Mouse (Mus musculus): ENCODE data around the gene Txnrd1. TPM values are rescaled to one million over a fixed set of nuclear protein-coding genes. Genes with fewer than 3 reads are reported as not detected.
A peak's percentile ranks its signal among the peaks of the same experiment; 100 is the strongest.

Txnrd1 gene
- polyA plus RNA-seq, 1 experiment from 2014 or later = 166 TPM

- ATAC-seq (ENCODE audit: low FRiP score, low read depth) = no peak
- WGBS = 87% methylated on average over 16 of the region's 16 CpGs
- Histone ChIP-seq H3K36me3 (peaks cover 73% of the 10 kb centered on the region), H3K4me1 (no peaks in the 10 kb centered on the region), H3K27me3 (replicated peaks) (no peaks in the 10 kb centered on the region), H3K27ac (no peak overlapping the region), H3K4me2 (replicated peaks) (no peak overlapping the region), H3K9me3 (no peaks in the 10 kb centered on the region), H3K9ac (no peak overlapping the region), H3K4me3 (no peak overlapping the region)
Observed at GRCm38 (mm10) chr10:82876076-82876796, 42.5 kb downstream of the Txnrd1 start.

- no peaks in the 10 kb centered on the region; the same call in 1 of the 2 replicates for H3K4me1 ChIP-seq
- 94% methylated on average over 6 of the region's 6 CpGs for WGBS
- no peak overlapping the region for H3K9ac ChIP-seq
- no peaks in the 10 kb centered on the region for H3K9me3 ChIP-seq
- no peak overlapping the region for H3K4me3 ChIP-seq
- no peaks in the 10 kb centered on the region for H3K27me3 ChIP-seq (replicated peaks)
- ATAC-seq (ENCODE audit: low FRiP score, low read depth) = no peak
- H3K36me3 ChIP-seq = peaks cover 94% of the 10 kb centered on the region
- H3K4me2 ChIP-seq (replicated peaks) = no peak overlapping the region
- no peak overlapping the region for H3K27ac ChIP-seq
Observed at GRCm38 (mm10) chr10:82887354-82887753, 53.6 kb downstream of the Txnrd1 start.

DNA sequence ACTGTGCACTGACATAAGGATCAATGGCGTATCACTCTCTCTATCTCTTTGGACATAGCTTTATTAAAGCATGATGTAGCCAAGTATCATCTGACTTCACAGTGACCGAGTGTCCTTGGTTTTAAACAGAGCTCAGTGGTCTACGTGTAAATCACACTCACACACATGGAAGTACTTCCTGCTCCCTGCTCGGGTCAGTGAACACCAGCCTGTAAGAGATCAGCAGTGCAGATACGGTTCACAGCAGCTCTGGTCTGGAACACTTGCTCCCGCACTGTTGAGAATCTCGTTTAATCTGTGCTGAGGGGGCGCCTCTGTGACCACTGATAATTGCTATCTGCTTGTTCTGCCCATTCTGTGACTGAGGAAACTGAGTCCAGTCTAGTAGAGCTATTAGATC, 54.8 kb downstream of the Txnrd1 start:
- H3K9me3 ChIP-seq = no peaks in the 10 kb centered on the region

GRCm38 (mm10) chr10:82889447-82889973, 55.8 kb downstream of the Txnrd1 start:
- ATAC-seq (ENCODE audit: low FRiP score, low read depth) = no peak
- Histone ChIP-seq H3K27ac (no peak overlapping the region), H3K4me3 (no peak overlapping the region), H3K4me2 (replicated peaks) (no peak overlapping the region), H3K27me3 (replicated peaks) (no peaks in the 10 kb centered on the region), H3K36me3 (peaks cover 91% of the 10 kb centered on the region), H3K9me3 (no peaks in the 10 kb centered on the region), H3K9ac (no peak overlapping the region), H3K4me1 (no peaks in the 10 kb centered on the region; the same call in 1 of the 2 replicates)
- WGBS = 83% methylated on average over 9 of the region's 9 CpGs

More for the DNA sequence above, 54.8 kb downstream of the Txnrd1 start:
- Histone ChIP-seq H3K27ac (no peak overlapping the region), H3K9ac (no peak overlapping the region), H3K4me2 (replicated peaks) (no peak overlapping the region), H3K4me3 (no peak overlapping the region), H3K4me1 (no peaks in the 10 kb centered on the region; the same call in 1 of the 2 replicates), H3K36me3 (peaks cover 94% of the 10 kb centered on the region), H3K27me3 (replicated peaks) (no peaks in the 10 kb centered on the region)
- ATAC-seq (ENCODE audit: low FRiP score, low read depth) = no peak
- 91% methylated on average over 8 of the region's 8 CpGs for WGBS

DNA sequence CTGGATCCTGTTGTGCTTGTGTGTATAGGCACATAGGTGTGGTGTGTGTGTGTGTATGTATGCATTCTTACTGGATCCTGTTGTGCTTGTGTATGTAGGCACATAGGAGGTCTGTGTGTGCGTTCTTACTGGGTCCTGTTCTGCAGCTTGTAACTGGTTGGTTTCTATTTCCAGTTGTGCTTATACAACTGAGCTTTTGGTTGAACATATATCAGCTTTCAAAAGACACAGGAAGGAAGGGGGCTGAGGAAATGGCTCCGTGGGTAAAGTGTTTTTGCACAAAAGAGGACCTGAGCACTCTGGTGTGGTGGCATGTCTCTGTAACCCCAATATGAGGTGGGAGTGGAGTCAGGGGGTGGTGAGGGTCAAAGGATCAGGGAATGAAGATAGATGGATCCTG, 57.2 kb downstream of the Txnrd1 start:
- Histone ChIP-seq H3K9me3 (no peaks in the 10 kb centered on the region), H3K27ac (no peak overlapping the region), H3K4me3 (no peak overlapping the region), H3K36me3 (peaks cover 90% of the 10 kb centered on the region), H3K9ac (no peak overlapping the region), H3K4me1 (no peaks in the 10 kb centered on the region; the same call in 1 of the 2 replicates), H3K27me3 (replicated peaks) (no peaks in the 10 kb centered on the region), H3K4me2 (replicated peaks) (no peak overlapping the region)
- ATAC-seq (ENCODE audit: low FRiP score, low read depth) = no peak
- 85% methylated on average over 2 of the region's 2 CpGs for WGBS

DNA sequence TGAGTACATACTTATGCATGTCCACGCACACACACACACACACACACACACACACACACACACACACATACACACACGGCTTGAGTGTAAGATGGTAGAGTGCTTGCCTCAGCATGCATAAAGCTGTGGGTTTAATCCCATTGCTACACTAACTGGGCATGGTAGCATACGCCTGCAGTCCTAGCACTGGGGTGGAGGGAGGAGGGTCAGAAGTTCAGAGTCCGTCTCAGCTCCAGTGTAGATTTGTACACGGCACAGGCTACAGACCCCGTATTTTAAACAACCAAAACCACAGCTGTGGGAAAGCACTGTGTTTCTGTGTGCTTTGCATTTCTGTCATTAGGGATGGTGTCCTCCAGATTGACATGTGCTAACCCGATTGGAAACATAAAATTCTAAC, 57.7 kb downstream of the Txnrd1 start:
- no peak for ATAC-seq (ENCODE audit: low FRiP score, low read depth)
- Histone ChIP-seq H3K9me3 (no peaks in the 10 kb centered on the region), H3K27me3 (replicated peaks) (no peaks in the 10 kb centered on the region), H3K4me3 (no peak overlapping the region), H3K4me1 (no peaks in the 10 kb centered on the region; the same call in 1 of the 2 replicates), H3K9ac (no peak overlapping the region), H3K36me3 (peaks cover 89% of the 10 kb centered on the region), H3K27ac (no peak overlapping the region), H3K4me2 (replicated peaks) (no peak overlapping the region)
- 82% methylated on average over 7 of the region's 7 CpGs for WGBS

DNA sequence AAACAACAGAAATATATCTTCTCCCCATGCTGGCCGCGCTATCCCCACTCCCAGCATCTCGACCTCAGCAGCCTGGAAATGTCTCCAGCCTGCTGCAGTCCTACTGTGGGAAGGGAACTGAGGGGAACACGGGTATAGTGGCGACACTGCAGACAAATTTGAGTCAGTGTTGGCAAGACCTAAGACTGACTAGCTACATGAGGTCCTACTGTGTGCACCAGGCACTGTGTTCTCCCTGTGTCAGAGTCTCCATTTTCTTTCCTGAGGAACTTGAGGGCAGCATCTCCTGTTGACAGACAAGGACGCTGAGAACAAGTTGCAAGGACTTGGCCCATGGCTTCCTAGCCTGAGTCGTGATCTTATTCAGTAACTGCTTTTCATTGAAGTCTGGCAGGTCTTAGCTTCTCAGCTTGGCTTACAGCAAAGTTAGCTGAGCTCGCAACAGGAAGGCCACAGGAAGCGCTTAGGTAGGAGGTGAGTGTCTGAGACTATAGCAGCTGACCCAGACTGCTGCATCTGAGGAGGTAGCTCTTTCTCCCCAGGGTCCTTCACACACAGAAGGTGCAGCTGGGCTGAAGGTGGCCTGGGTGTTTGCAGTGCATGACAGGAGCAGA, 58.8 kb downstream of the Txnrd1 start:
- WGBS = 92% methylated on average over 9 of the region's 9 CpGs
- no peak overlapping the region for H3K9ac ChIP-seq
- H3K9me3 ChIP-seq = no peaks in the 10 kb centered on the region
- H3K4me3 ChIP-seq = no peak overlapping the region
- H3K27ac ChIP-seq = no peak overlapping the region
- H3K4me2 ChIP-seq (replicated peaks) = no peak overlapping the region
- no peaks in the 10 kb centered on the region for H3K27me3 ChIP-seq (replicated peaks)
- no peaks in the 10 kb centered on the region; the same call in 1 of the 2 replicates for H3K4me1 ChIP-seq
- H3K36me3 ChIP-seq = peaks cover 89% of the 10 kb centered on the region
- no peak for ATAC-seq (ENCODE audit: low FRiP score, low read depth)

DNA sequence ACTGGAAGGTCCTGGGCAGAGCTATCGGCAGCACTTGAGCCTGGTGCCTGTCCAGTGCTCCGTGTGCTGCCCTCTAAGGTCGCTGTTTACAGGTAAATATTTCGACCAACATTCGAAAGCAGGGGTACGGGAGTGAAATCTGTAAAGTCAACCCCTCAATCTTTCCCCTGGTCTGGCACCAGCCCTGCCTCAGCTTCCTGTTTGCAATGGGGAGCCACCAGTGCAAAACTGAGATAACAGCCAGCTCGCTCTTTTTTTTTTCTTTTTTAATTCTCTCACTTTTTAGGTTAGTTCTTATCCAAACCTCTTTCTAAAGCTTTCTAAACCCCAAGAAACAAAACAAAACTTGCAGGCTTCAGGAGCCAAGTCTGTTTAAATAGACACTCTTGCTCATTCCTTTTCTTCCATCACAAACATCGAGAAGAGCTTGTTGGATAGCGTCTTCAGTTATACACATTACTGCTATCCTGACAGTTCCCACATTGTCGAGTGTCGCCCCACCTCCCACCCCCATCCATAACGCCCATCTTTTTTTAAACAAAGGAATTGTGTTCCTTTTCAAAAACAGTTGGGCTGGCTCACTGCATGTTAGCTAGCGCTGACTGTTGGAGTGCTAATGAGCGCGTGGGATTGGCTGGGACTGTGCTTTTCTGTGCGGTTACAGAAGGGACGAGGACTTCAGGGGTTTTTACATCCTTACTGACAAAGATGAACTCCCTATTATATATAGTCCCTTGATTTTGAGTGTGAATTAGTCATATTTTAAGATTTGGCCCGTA, 60.3 kb downstream of the Txnrd1 start:
- Histone ChIP-seq H3K36me3 (peaks cover 84% of the 10 kb centered on the region), H3K4me3 (no peak overlapping the region), H3K4me1 (no peaks in the 10 kb centered on the region; the same call in 1 of the 2 replicates), H3K4me2 (replicated peaks) (no peak overlapping the region), H3K9me3 (no peaks in the 10 kb centered on the region), H3K27ac (no peak overlapping the region), H3K27me3 (replicated peaks) (no peaks in the 10 kb centered on the region), H3K9ac (no peak overlapping the region)
- 80% methylated on average over 18 of the region's 18 CpGs for WGBS
- ATAC-seq (ENCODE audit: low FRiP score, low read depth) = no peak

DNA sequence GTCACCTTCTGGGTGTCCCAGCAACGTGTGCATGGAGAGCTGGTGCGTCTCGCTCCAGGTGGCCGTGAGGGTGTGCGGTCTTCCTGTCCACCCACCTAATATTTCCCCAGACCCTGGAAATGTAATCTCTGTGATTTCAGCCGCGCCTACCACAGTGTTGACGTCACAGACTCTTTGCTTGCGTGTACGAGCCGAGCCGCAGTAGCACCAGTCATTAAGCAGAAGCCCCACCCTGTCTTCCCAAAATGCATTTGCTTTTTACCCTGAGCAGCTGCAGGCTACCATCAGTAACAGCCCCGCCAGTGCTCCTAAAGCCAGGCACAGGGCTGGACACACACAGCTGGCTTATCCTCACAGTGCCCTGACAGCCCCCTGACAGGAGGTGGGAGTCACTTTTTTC, 64.2 kb downstream of the Txnrd1 start:
- Histone ChIP-seq H3K27ac (no peak overlapping the region), H3K9me3 (no peaks in the 10 kb centered on the region), H3K4me1 (peaks cover 13% of the 10 kb centered on the region), H3K36me3 (peaks cover 48% of the 10 kb centered on the region), H3K4me2 (replicated peaks) (no peak overlapping the region), H3K4me3 (no peak overlapping the region), H3K9ac (no peak overlapping the region), H3K27me3 (replicated peaks) (no peaks in the 10 kb centered on the region)
- no peak for ATAC-seq (ENCODE audit: low FRiP score, low read depth)
- WGBS = 93% methylated on average over 13 of the region's 13 CpGs

GRCm38 (mm10) chr10:82898893-82899292, 65.1 kb downstream of the Txnrd1 start:
- H3K4me3 ChIP-seq = no peak overlapping the region
- no peak overlapping the region for H3K9ac ChIP-seq
- H3K4me1 ChIP-seq = peaks cover 13% of the 10 kb centered on the region
- H3K36me3 ChIP-seq = peaks cover 39% of the 10 kb centered on the region
- H3K27me3 ChIP-seq (replicated peaks) = no peaks in the 10 kb centered on the region
- no peaks in the 10 kb centered on the region for H3K9me3 ChIP-seq
- WGBS = 67% methylated on average over 7 of the region's 7 CpGs
- no peak overlapping the region for H3K27ac ChIP-seq
- ATAC-seq (ENCODE audit: low FRiP score, low read depth) = no peak
- H3K4me2 ChIP-seq (replicated peaks) = no peak overlapping the region

DNA sequence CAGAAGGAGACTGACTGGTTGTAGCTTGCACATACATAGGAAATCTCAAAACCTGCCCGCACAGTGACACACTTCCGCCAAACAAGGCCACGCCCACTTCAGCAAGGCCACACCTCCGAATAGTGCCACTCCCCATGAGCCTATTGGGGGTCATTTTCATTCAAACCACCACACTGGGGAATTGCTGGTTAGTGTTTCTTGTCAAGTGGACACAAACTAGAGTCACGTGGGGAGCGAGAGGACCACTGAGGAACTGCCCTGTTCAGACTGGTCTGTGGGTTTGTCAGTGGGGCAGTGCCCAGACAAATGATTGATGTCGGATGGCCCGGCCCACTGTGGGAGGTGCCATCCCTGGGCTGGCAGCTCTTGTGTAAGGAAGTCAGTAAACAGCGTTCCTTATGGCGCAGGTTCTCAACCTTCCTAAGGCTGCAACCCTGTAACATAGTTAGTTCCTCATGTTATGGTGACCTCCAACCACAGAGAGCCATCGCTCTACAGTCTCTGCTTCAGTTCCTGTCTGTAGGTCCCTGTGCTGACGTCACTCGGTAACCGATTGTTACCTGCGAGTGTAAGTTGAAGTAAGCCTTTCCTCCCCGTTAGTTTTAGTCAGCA, 66.2 kb downstream of the Txnrd1 start:
- no peak overlapping the region for H3K9ac ChIP-seq
- ATAC-seq (ENCODE audit: low FRiP score, low read depth) = peak; percentile 56
- peak overlapping the region; percentile 30 for H3K4me2 ChIP-seq (replicated peaks)
- no peaks in the 10 kb centered on the region for H3K27me3 ChIP-seq (replicated peaks)
- H3K4me1 ChIP-seq = peaks cover 13% of the 10 kb centered on the region
- no peaks in the 10 kb centered on the region for H3K9me3 ChIP-seq
- WGBS = 38% methylated on average over 16 of the region's 16 CpGs
- peaks cover 32% of the 10 kb centered on the region for H3K36me3 ChIP-seq
- no peak overlapping the region for H3K27ac ChIP-seq
- no peak overlapping the region for H3K4me3 ChIP-seq

DNA sequence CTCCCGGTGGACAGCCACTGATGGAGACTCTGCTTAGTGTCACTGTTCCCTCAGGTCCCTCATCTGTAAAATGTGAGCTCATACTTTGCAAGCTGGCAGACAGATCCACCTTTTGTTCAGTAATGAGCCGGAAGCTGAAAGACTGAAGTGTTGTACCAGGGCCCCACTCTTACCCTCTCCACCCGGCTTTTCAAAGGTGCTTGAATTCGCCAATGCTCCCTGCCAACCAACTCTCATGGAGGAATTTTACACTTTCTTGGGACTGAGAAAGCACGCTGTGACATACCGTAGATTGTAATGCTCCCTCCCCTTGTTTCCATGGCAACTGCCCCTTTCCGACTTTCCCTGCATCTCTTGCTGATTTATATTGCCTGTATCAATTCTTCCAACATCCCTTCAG, 66.8 kb downstream of the Txnrd1 start:
- Histone ChIP-seq H3K36me3 (peaks cover 26% of the 10 kb centered on the region), H3K4me1 (peaks cover 13% of the 10 kb centered on the region), H3K27me3 (replicated peaks) (no peaks in the 10 kb centered on the region), H3K9me3 (no peaks in the 10 kb centered on the region), H3K27ac (no peak overlapping the region), H3K4me3 (no peak overlapping the region), H3K4me2 (replicated peaks) (peak overlapping the region; percentile 30), H3K9ac (no peak overlapping the region)
- 18% methylated on average over 7 of the region's 7 CpGs for WGBS
- peak; percentile 57 for ATAC-seq (ENCODE audit: low FRiP score, low read depth)
